16 mouse cellular contexts compared by ENCODE assay signal in genomic region chr3:52647161-52647692, GRCm38 (mm10).
DNase-seq lines count a peak whose midpoint lies in the region; ATAC-seq lines count a peak whose summit lies in the region.
"Had no signal": no experiment of that assay in that cellular context is flagged by ENCODE, and none has a peak within 500 bp of the region (broad histone marks: within the 10 kb centered on the region; RNA-seq: fewer than 3 reads in every experiment).

No protein-coding gene starts in this region.

- intact Hi-C loops in left cerebral cortex, postnatal 10 days (cut with DNase I): no loop called here

- H3K4me1 ChIP-seq in limb, embryonic 11.5 days (ENCODE audit: control insufficient read depth, insufficient read depth, low read length): peaks cover 14% of the 10 kb centered on the region
- H3K4me1 ChIP-seq in limb, embryonic 10.5 days: peaks cover 51% of the 10 kb centered on the region
- H3K4me1 ChIP-seq in embryonic facial prominence, embryonic 15.5 days: peaks cover 49% of the 10 kb centered on the region
- H3K4me1 ChIP-seq in forebrain, embryonic 13.5 days: peaks cover 24% of the 10 kb centered on the region
- H3K4me1 ChIP-seq: liver, embryonic 13.5 days had no signal

- H3K36me3 ChIP-seq in limb, embryonic 11.5 days (ENCODE audit: control insufficient read depth, insufficient read depth, low read length): no peaks in the 10 kb centered on the region
- H3K36me3 ChIP-seq in limb, embryonic 10.5 days: no peaks in the 10 kb centered on the region
- no peaks in the 10 kb centered on the region for H3K36me3 ChIP-seq in embryonic facial prominence, embryonic 15.5 days
- no peaks in the 10 kb centered on the region for H3K36me3 ChIP-seq in forebrain, embryonic 13.5 days (ENCODE audit: poor library complexity, severe bottlenecking)
- H3K36me3 ChIP-seq: hindbrain, embryonic 12.5 days; kidney, embryonic 15.5 days; liver, embryonic 13.5 days had no signal

- ATAC-seq in limb, embryonic 11.5 days (ENCODE audit: insufficient number of reproducible peaks, low FRiP score, low TSS enrichment, low read depth): no peak
- no peak for ATAC-seq in embryonic facial prominence, embryonic 15.5 days (ENCODE audit: insufficient number of reproducible peaks, low FRiP score, low TSS enrichment, low read depth)
- ATAC-seq in forebrain, embryonic 13.5 days: no peak
- ATAC-seq: forebrain, embryonic 14.5 days; intestine, embryonic 16.5 days had no signal

- WGBS in limb, embryonic 11.5 days: 62% methylated on average over 10 of the region's 10 CpGs
- 84% methylated on average over 10 of the region's 10 CpGs for WGBS in limb, embryonic 10.5 days
- WGBS in embryonic facial prominence, embryonic 15.5 days: 31% methylated on average over 10 of the region's 10 CpGs
- WGBS in forebrain, embryonic 13.5 days: 85% methylated on average over 10 of the region's 10 CpGs

- H3K27me3 ChIP-seq in limb, embryonic 11.5 days (ENCODE audit: control insufficient read depth, insufficient read depth, low read length): no peaks in the 10 kb centered on the region
- H3K27me3 ChIP-seq in limb, embryonic 10.5 days (ENCODE audit: low read depth, poor library complexity, severe bottlenecking): no peaks in the 10 kb centered on the region
- peaks cover 15% of the 10 kb centered on the region; the same call in 1 of the 2 replicates for H3K27me3 ChIP-seq in embryonic facial prominence, embryonic 15.5 days
- H3K27me3 ChIP-seq in forebrain, embryonic 13.5 days: 0 out of 2 replicates have a peak, but pooled peaks cover 2% of the 10 kb centered on the region
- H3K27me3 ChIP-seq: CH12.LX; kidney, embryonic 15.5 days; liver, embryonic 13.5 days had no signal

- no peak overlapping the region for H3K4me3 ChIP-seq in limb, embryonic 11.5 days (ENCODE audit: low read depth, low read length)
- H3K4me3 ChIP-seq in limb, embryonic 10.5 days: no peak overlapping the region
- no peak overlapping the region for H3K4me3 ChIP-seq in embryonic facial prominence, embryonic 15.5 days (replicated peaks)
- no peak overlapping the region for H3K4me3 ChIP-seq in forebrain, embryonic 13.5 days
- H3K4me3 ChIP-seq: hindbrain, embryonic 12.5 days; kidney, embryonic 15.5 days; liver, embryonic 13.5 days had no signal

- no peak overlapping the region for H3K9ac ChIP-seq in limb, embryonic 11.5 days (ENCODE audit: low read length)
- H3K9ac ChIP-seq in embryonic facial prominence, embryonic 15.5 days: no peak overlapping the region
- H3K9ac ChIP-seq in forebrain, embryonic 13.5 days: no peak overlapping the region
- H3K9ac ChIP-seq: hindbrain, embryonic 12.5 days; kidney, embryonic 15.5 days; liver, embryonic 13.5 days had no signal

- peak; percentile 25 for DNase-seq in limb, embryonic 11.5 days (ENCODE audit: low spot score)
- DNase-seq in limb, embryonic 10.5 days (ENCODE audit: low spot score): no peak
- peak; percentile 24 for DNase-seq in T-cell, adult 2 months (ENCODE audit: low spot score)
- DNase-seq in thymus, postnatal 4 days: peak; percentile 46
- no peak for DNase-seq in left cerebral cortex, postnatal 10 days (ENCODE audit: extremely low spot score in 1 of 2, low spot score in 2 of 2)
- DNase-seq: adrenal gland, postnatal 25 days; cerebellum, adult 18-20 months; liver, embryonic 13.5 days; midbrain, embryonic 14.5 days had no signal

- no peak overlapping the region for H3K27ac ChIP-seq in limb, embryonic 11.5 days (replicated peaks; ENCODE audit: low read depth, low read length)
- no peak overlapping the region for H3K27ac ChIP-seq in limb, embryonic 10.5 days
- H3K27ac ChIP-seq in embryonic facial prominence, embryonic 15.5 days (replicated peaks): 0 out of 2 replicates have a peak overlapping the region, but pooled peaks have one; percentile 7
- no peak overlapping the region for H3K27ac ChIP-seq in forebrain, embryonic 13.5 days
- H3K27ac ChIP-seq: hindbrain, embryonic 12.5 days; kidney, embryonic 15.5 days; liver, embryonic 13.5 days had no signal

- H3K4me2 ChIP-seq in limb, embryonic 11.5 days (ENCODE audit: low read depth, severe bottlenecking): no peak overlapping the region
- no peak overlapping the region for H3K4me2 ChIP-seq in embryonic facial prominence, embryonic 15.5 days (replicated peaks)
- H3K4me2 ChIP-seq in forebrain, embryonic 13.5 days: no peak overlapping the region
- H3K4me2 ChIP-seq: hindbrain, embryonic 12.5 days; kidney, embryonic 15.5 days; liver, embryonic 13.5 days had no signal

- H3K9me3 ChIP-seq in limb, embryonic 11.5 days (ENCODE audit: control insufficient read depth, low read length): no peaks in the 10 kb centered on the region
- H3K9me3 ChIP-seq in limb, embryonic 10.5 days (replicated peaks): no peaks in the 10 kb centered on the region
- H3K9me3 ChIP-seq in embryonic facial prominence, embryonic 15.5 days (replicated peaks): no peaks in the 10 kb centered on the region
- H3K9me3 ChIP-seq in forebrain, embryonic 13.5 days (replicated peaks): no peaks in the 10 kb centered on the region
- H3K9me3 ChIP-seq: hindbrain, embryonic 12.5 days; kidney, embryonic 15.5 days; liver, embryonic 13.5 days had no signal

Comparison
In these comparisons a context has a peak if more than half of its experiments do, and no peak if none do; other contexts are left out.
1. DNase-seq: peak in limb, embryonic 11.5 days (single experiment), T-cell, adult 2 months (single experiment) and thymus, postnatal 4 days (single experiment); none in limb, embryonic 10.5 days (single experiment) and left cerebral cortex, postnatal 10 days (0 of 2).